In genomic region chr1:36874874-36875561, GRCm38 (mm10) we compare ENCODE assay signal across 11 mouse cellular contexts.
DNase-seq lines count a peak whose midpoint lies in the region; ATAC-seq and TF ChIP-seq lines count a peak whose summit lies in the region.
"Had no signal": no experiment of that assay in that cellular context is flagged by ENCODE, and none has a peak within 500 bp of the region (broad histone marks: within the 10 kb centered on the region; RNA-seq: fewer than 3 reads in every experiment).

No protein-coding gene starts in this region.

- no peak overlapping the region for H3K9ac ChIP-seq in liver, adult 2 months (ENCODE audit: low read depth, low read length)
- no peak overlapping the region for H3K9ac ChIP-seq in liver, embryonic 11.5 days (ENCODE audit: low read depth, low read length)
- no peak overlapping the region for H3K9ac ChIP-seq in liver, postnatal 0 days (replicated peaks)
- H3K9ac ChIP-seq: hindbrain, embryonic 15.5 days; limb, embryonic 12.5 days; midbrain, embryonic 15.5 days had no signal

- ATAC-seq in liver, embryonic 11.5 days (replicated peaks; ENCODE audit: low FRiP score) = no peak
- peak; percentile 88 for ATAC-seq in liver, postnatal 0 days
- ATAC-seq: midbrain, embryonic 15.5 days had no signal

- peaks cover 7% of the 10 kb centered on the region for H3K4me1 ChIP-seq in liver, adult 2 months (ENCODE audit: control insufficient read depth, insufficient read depth, low read length)
- H3K4me1 ChIP-seq in liver, embryonic 11.5 days (replicated peaks; ENCODE audit: control insufficient read depth, insufficient read depth, low read length) = peaks cover 3% of the 10 kb centered on the region; the same call in 1 of the 2 replicates
- H3K4me1 ChIP-seq in bone marrow macrophage, adult 2 months (ENCODE audit: control insufficient read depth, insufficient read depth, low read length) = peaks cover 15% of the 10 kb centered on the region
- H3K4me1 ChIP-seq in liver, postnatal 0 days (ENCODE audit: insufficient read depth) = peaks cover 20% of the 10 kb centered on the region
- H3K4me1 ChIP-seq: hindbrain, embryonic 15.5 days; limb, embryonic 12.5 days; midbrain, embryonic 15.5 days had no signal

- peak; percentile 91 for DNase-seq in liver, adult 2 months (ENCODE audit: extremely low read depth, low read depth, low spot score)
- DNase-seq in liver, embryonic 11.5 days (ENCODE audit: low spot score) = no peak
- DNase-seq in liver, postnatal 0 days = peak; percentile 60
- peak; percentile 67 for DNase-seq in skeletal muscle tissue, adult 2 months (ENCODE audit: low read depth, low spot score)
- no peak for DNase-seq in cerebellum, adult 9-10 months
- no peak for DNase-seq in kidney, postnatal 36 days
- DNase-seq: cerebellum, adult 11-12 months had no signal

- 49% methylated on average over 8 of the region's 8 CpGs for WGBS in liver, adult 2 months
- 61% methylated on average over 8 of the region's 8 CpGs for WGBS in liver, embryonic 11.5 days
- WGBS in liver, postnatal 0 days (ENCODE audit: insufficient replicate concordance) = 51% methylated on average over 8 of the region's 8 CpGs

- 0 out of 2 replicates have a peak overlapping the region, but pooled peaks have one; percentile 14 for H3K27ac ChIP-seq in liver, adult 2 months (replicated peaks; ENCODE audit: insufficient read depth, low read depth, low read length)
- H3K27ac ChIP-seq in liver, embryonic 11.5 days (ENCODE audit: low read depth, low read length) = no peak overlapping the region
- no peak overlapping the region for H3K27ac ChIP-seq in bone marrow macrophage, adult 2 months (ENCODE audit: insufficient read depth, low read depth, low read length)
- peak overlapping the region; percentile 63 for H3K27ac ChIP-seq in liver, postnatal 0 days (ENCODE audit: low read depth)
- H3K27ac ChIP-seq: hindbrain, embryonic 15.5 days; limb, embryonic 12.5 days; midbrain, embryonic 15.5 days had no signal

- TF ChIP-seq EP300 in liver, postnatal 0 days (IDR thresholded peaks at IDR 0.05; ENCODE audit: low read depth) = no peak

- peak; percentile 63 for TF ChIP-seq CTCF in liver, adult 2 months (IDR thresholded peaks at IDR 0.05; ENCODE audit: low read depth, low read length)
- no peak for TF ChIP-seq CTCF in bone marrow macrophage, adult 2 months (IDR thresholded peaks at IDR 0.05; ENCODE audit: low read depth, low read length)
- peak; percentile 48 for TF ChIP-seq CTCF in liver, postnatal 0 days (IDR thresholded peaks at IDR 0.05; ENCODE audit: low read depth)

- H3K36me3 ChIP-seq in liver, adult 2 months (ENCODE audit: control insufficient read depth, insufficient read depth, low read length) = no peaks in the 10 kb centered on the region
- H3K36me3 ChIP-seq in liver, embryonic 11.5 days (ENCODE audit: control insufficient read depth, insufficient read depth, low read length) = peaks cover 6% of the 10 kb centered on the region; the same call in 1 of the 2 replicates
- peaks cover 32% of the 10 kb centered on the region for H3K36me3 ChIP-seq in liver, postnatal 0 days (replicated peaks; ENCODE audit: insufficient read depth, low read length)
- H3K36me3 ChIP-seq: midbrain, embryonic 15.5 days had no signal

- no peaks in the 10 kb centered on the region for H3K27me3 ChIP-seq in liver, adult 2 months (ENCODE audit: control insufficient read depth, insufficient read depth, low read length)
- no peaks in the 10 kb centered on the region for H3K27me3 ChIP-seq in liver, embryonic 11.5 days (replicated peaks; ENCODE audit: control insufficient read depth, insufficient read depth, low read length)
- no peaks in the 10 kb centered on the region for H3K27me3 ChIP-seq in liver, postnatal 0 days (ENCODE audit: insufficient read depth, low read length)
- H3K27me3 ChIP-seq: hindbrain, embryonic 15.5 days; limb, embryonic 12.5 days; midbrain, embryonic 15.5 days had no signal

- no peak overlapping the region for H3K4me2 ChIP-seq in liver, embryonic 11.5 days
- H3K4me2 ChIP-seq in liver, postnatal 0 days (ENCODE audit: low read depth, low read length) = 0 out of 2 replicates have a peak overlapping the region, but pooled peaks have one; percentile 5
- H3K4me2 ChIP-seq: hindbrain, embryonic 15.5 days; limb, embryonic 12.5 days; midbrain, embryonic 15.5 days had no signal

- H3K79me2 ChIP-seq in liver, adult 2 months (ENCODE audit: control insufficient read depth, insufficient read depth, low read length) = peaks cover 8% of the 10 kb centered on the region; the same call in 1 of the 2 replicates

- TF ChIP-seq POLR2A in liver, adult 2 months (IDR thresholded peaks at IDR 0.05; ENCODE audit: extremely low read depth, insufficient read depth, low read length) = no peak
- no peak for TF ChIP-seq POLR2A in bone marrow macrophage, adult 2 months (IDR thresholded peaks at IDR 0.05; ENCODE audit: borderline replicate concordance, low read depth, low read length)

- H3K4me3 ChIP-seq in liver, adult 2 months (ENCODE audit: insufficient read depth, low read depth, low read length) = no peak overlapping the region
- H3K4me3 ChIP-seq in liver, embryonic 11.5 days (ENCODE audit: low read depth, low read length) = no peak overlapping the region
- H3K4me3 ChIP-seq in bone marrow macrophage, adult 2 months (ENCODE audit: insufficient read depth, low read length) = peak overlapping the region; percentile 9; the same call in 1 of the 2 replicates
- H3K4me3 ChIP-seq in liver, postnatal 0 days (ENCODE audit: low read depth, low read length) = no peak overlapping the region
- H3K4me3 ChIP-seq: hindbrain, embryonic 15.5 days; limb, embryonic 12.5 days; midbrain, embryonic 15.5 days had no signal

- H3K9me3 ChIP-seq in liver, embryonic 11.5 days (ENCODE audit: control insufficient read depth, low read length) = no peaks in the 10 kb centered on the region
- H3K9me3 ChIP-seq in liver, postnatal 0 days (ENCODE audit: low read length) = no peaks in the 10 kb centered on the region
- H3K9me3 ChIP-seq: hindbrain, embryonic 15.5 days; limb, embryonic 12.5 days; midbrain, embryonic 15.5 days had no signal

Comparison
In these comparisons a context has a peak if more than half of its experiments do, and no peak if none do; other contexts are left out.
1. DNase-seq: peak in liver, adult 2 months (single experiment), liver, postnatal 0 days (single experiment) and skeletal muscle tissue, adult 2 months (single experiment); none in liver, embryonic 11.5 days (single experiment), cerebellum, adult 9-10 months (single experiment) and kidney, postnatal 36 days (0 of 2).
2. H3K27ac ChIP-seq: peak in liver, adult 2 months (single experiment) and liver, postnatal 0 days (single experiment); none in liver, embryonic 11.5 days (single experiment) and bone marrow macrophage, adult 2 months (single experiment).